Mouse (Mus musculus) layer of hippocampus, adult 2 months (tissue): Measurements from ENCODE around the gene Cdipt. TPM values are rescaled to one million over a fixed set of nuclear protein-coding genes. Genes with fewer than 3 reads are reported as not detected.
A peak's percentile ranks its signal among the peaks of the same experiment; 100 is the strongest.

Experiments used
- DNase-seq, 2 experiments: peaks; one replicate each; pipeline ENCODE4 v3.0.0; 2022; ENCODE audit warnings: low spot score in 2 of 2
- H3K27ac ChIP-seq: fragments of 200-600 bp; 2 replicates; pipeline ENCODE4 v1.8.1; 2022
- H3K4me3 ChIP-seq: fragments of 200-600 bp; 2 replicates; pipeline ENCODE4 v1.8.1; 2022; ENCODE audit warnings: mild to moderate bottlenecking
- CTCF ChIP-seq: fragments of 200-600 bp; conservative IDR thresholded peaks from 2 replicates; pipeline ENCODE4 v1.8.1; 2022; ENCODE audit warnings: antibody characterized with exemption, mild to moderate bottlenecking, moderate library complexity
- total RNA-seq, 2 experiments: library from RNA; stranded (reverse); gene quantifications; 2 replicates each; pipeline ENCODE4 v1.2.3; 2021

Gene Cdipt
- total RNA-seq, 2 experiments from 2014 or later, result 155 to 167 TPM

GRCm38 (mm10) chr7:127009307-127010085 lies 33.8 kb downstream of the Cdipt start:
- H3K4me3 ChIP-seq, result no peak overlapping the region
- H3K27ac ChIP-seq, result peak overlapping the region; percentile 93
- TF ChIP-seq CTCF, result no peak
- DNase-seq, result no peak

GRCm38 (mm10) chr7:127011051-127011450 lies 35.3 kb downstream of the Cdipt start:
- peak overlapping the region; percentile 32; the same call in 1 of the 2 replicates for H3K27ac ChIP-seq
- TF ChIP-seq CTCF, result no peak
- H3K4me3 ChIP-seq, result no peak overlapping the region
- DNase-seq, result no peak

GRCm38 (mm10) chr7:127011717-127012116 lies 36.0 kb downstream of the Cdipt start:
- no peak for TF ChIP-seq CTCF
- no peak overlapping the region for H3K4me3 ChIP-seq
- DNase-seq, result no peak
- 0 out of 2 replicates have a peak overlapping the region, but pooled peaks have one; percentile 23 for H3K27ac ChIP-seq

GRCm38 (mm10) chr7:127012374-127012773 lies 36.7 kb downstream of the Cdipt start:
- DNase-seq, result no peak
- Histone ChIP-seq H3K4me3 (no peak overlapping the region), H3K27ac (0 out of 2 replicates have a peak overlapping the region, but pooled peaks have one; percentile 23)
- no peak for TF ChIP-seq CTCF

- no peak for DNase-seq
- no peak overlapping the region for H3K4me3 ChIP-seq
- TF ChIP-seq CTCF, result no peak
- H3K27ac ChIP-seq, result no peak overlapping the region
These were observed 37.1 kb downstream of the Cdipt start for GRCm38 (mm10) chr7:127012845-127013244.

GRCm38 (mm10) chr7:127013385-127013784 lies 37.7 kb downstream of the Cdipt start:
- no peak overlapping the region for H3K27ac ChIP-seq
- no peak overlapping the region; the same call in 1 of the 2 replicates for H3K4me3 ChIP-seq
- no peak for DNase-seq
- TF ChIP-seq CTCF, result no peak

- no peak for TF ChIP-seq CTCF
- Histone ChIP-seq H3K4me3 (peak within 1 kb of the TSS; percentile 56), H3K27ac (peak within 1 kb of the TSS; percentile 99)
- DNase-seq, result no peak
These were observed 38.6 kb downstream of the Cdipt start, which contains the start of gene Mvp for GRCm38 (mm10) chr7:127014320-127014719. Mvp (minus strand) TSS chr7:127014621.

- DNase-seq, result no peak
- H3K27ac ChIP-seq, result peak overlapping the region; percentile 99; the same call in 1 of the 2 replicates
- H3K4me3 ChIP-seq, result no peak overlapping the region
- TF ChIP-seq CTCF, result no peak
These were observed 39.3 kb downstream of the Cdipt start for GRCm38 (mm10) chr7:127014993-127015392.

- no peak for TF ChIP-seq CTCF
- peak overlapping the region; percentile 99 for H3K27ac ChIP-seq
- H3K4me3 ChIP-seq, result peak overlapping the region; percentile 77
- DNase-seq, result no peak
These were observed 40.4 kb downstream of the Cdipt start for GRCm38 (mm10) chr7:127016081-127016480.

GRCm38 (mm10) chr7:127016481-127016485 lies 40.6 kb downstream of the Cdipt start, which contains the start of gene Pagr1b:
Pagr1b (minus strand) TSS chr7:127016484.
- DNase-seq, result no peak
- peak within 1 kb of the TSS; percentile 99 for H3K27ac ChIP-seq
- TF ChIP-seq CTCF, result no peak
- peak within 1 kb of the TSS; percentile 77 for H3K4me3 ChIP-seq

- H3K4me3 ChIP-seq, result peak overlapping the region; percentile 77
- H3K27ac ChIP-seq, result peak overlapping the region; percentile 99
- TF ChIP-seq CTCF, result no peak
- peak in 1 of 2 experiments; percentile 43 for DNase-seq
These were observed 40.8 kb downstream of the Cdipt start for GRCm38 (mm10) chr7:127016486-127016938.

GRCm38 (mm10) chr7:127016971-127017949 lies 41.5 kb downstream of the Cdipt start, which contains the start of gene Pagr1a:
Pagr1a (minus strand) TSS chr7:127017352.
- H3K4me3 ChIP-seq, result peak within 1 kb of the TSS; percentile 77
- peak within 1 kb of the TSS; percentile 99 for H3K27ac ChIP-seq
- peak; percentile 91 for TF ChIP-seq CTCF
- peak; percentile 95 to 98 for DNase-seq

GRCm38 (mm10) chr7:127017950-127018345 lies 42.2 kb downstream of the Cdipt start:
- Histone ChIP-seq H3K4me3 (peak overlapping the region; percentile 77), H3K27ac (peak overlapping the region; percentile 99)
- no peak for TF ChIP-seq CTCF
- DNase-seq, result no peak
